Mouse (Mus musculus): ENCODE measurements around the gene Cfd. TPM values are rescaled to one million over a fixed set of nuclear protein-coding genes. Genes with fewer than 3 reads are reported as not detected.
A peak's percentile ranks its signal among the peaks of the same experiment; 100 is the strongest.

The Cfd gene
- total and polyA plus RNA-seq, 2 experiments from 2014 or later: not detected

DNA sequence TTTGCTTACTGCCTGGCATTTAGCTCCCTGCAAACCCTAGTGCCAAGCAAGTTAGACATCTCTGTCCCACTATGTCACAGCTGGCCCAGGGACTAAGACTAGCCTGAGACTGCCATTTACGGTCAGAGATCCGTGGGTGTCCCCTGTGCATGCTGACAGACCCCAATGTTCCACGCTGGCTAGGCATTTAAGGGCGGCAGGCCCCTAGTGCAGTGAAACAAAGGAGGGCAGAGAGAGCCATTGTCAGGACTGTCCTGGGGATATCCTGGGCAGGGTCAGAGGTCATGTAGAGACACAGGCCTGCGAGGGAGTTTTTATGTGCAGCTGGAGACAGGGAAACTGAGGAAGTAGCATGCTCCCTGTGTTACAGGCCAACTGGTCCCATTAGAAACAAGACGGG is 43.2 kb downstream of the Cfd start:
- Histone ChIP-seq H3K36me3 (replicated peaks; ENCODE audit: control insufficient read depth, insufficient read depth, low read length) (0 out of 2 replicates have a peak, but pooled peaks cover 7% of the 10 kb centered on the region), H3K27me3 (ENCODE audit: control insufficient read depth, insufficient read depth, low read length) (no peaks in the 10 kb centered on the region), H3K4me2 (ENCODE audit: low read depth, low read length) (no peak overlapping the region), H3K27ac (ENCODE audit: low read depth) (no peak overlapping the region), H3K4me1 (ENCODE audit: control insufficient read depth, insufficient read depth) (peaks cover 21% of the 10 kb centered on the region), H3K4me3 (ENCODE audit: low read depth, low read length) (no peak overlapping the region), H3K9ac (replicated peaks; ENCODE audit: low read depth, low read length) (no peak overlapping the region), H3K9me3 (replicated peaks; ENCODE audit: control insufficient read depth, low read length) (no peaks in the 10 kb centered on the region)
- 69% methylated on average over 6 of the region's 6 CpGs for WGBS
- no peak for DNase-seq (ENCODE audit: low spot score)
- TF ChIP-seq EP300 (IDR thresholded peaks at IDR 0.05; ENCODE audit: low read depth) (no peak), CTCF (IDR thresholded peaks at IDR 0.05; ENCODE audit: low read depth) (no peak)
- ATAC-seq (ENCODE audit: insufficient read depth, low read depth): no peak

DNA sequence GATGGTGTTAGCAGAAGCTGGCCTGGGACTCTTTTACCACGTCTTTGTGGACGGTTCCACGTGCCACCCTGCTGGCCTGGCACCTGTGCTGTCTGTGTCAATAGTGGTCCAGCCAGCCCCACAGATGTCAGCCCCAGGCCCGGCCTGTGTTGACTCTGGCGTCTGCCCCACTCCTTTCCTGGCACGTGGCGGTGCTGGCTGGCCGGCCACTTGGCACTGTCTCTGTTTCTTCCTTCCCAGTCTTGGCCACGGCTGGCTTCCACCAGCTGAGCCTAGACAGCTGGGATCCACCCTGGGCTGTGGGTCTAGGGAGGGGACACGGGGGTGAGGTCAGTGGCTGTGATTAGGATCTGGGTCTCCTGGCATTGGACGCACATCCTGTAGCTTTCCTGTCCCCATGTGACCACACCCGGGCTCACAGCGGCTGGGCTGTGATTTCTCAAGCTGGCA is 43.6 kb downstream of the Cfd start:
- no peaks in the 10 kb centered on the region for H3K9me3 ChIP-seq (replicated peaks; ENCODE audit: control insufficient read depth, low read length)
- peak overlapping the region; percentile 35; the same call in 1 of the 2 replicates for H3K27ac ChIP-seq (ENCODE audit: low read depth)
- no peak overlapping the region for H3K4me2 ChIP-seq (ENCODE audit: low read depth, low read length)
- no peak overlapping the region for H3K4me3 ChIP-seq (ENCODE audit: low read depth, low read length)
- no peaks in the 10 kb centered on the region for H3K27me3 ChIP-seq (ENCODE audit: control insufficient read depth, insufficient read depth, low read length)
- DNase-seq (ENCODE audit: low spot score): peak; percentile 59
- ATAC-seq (ENCODE audit: insufficient read depth, low read depth): peak; percentile 40
- H3K36me3 ChIP-seq (replicated peaks; ENCODE audit: control insufficient read depth, insufficient read depth, low read length): 0 out of 2 replicates have a peak, but pooled peaks cover 7% of the 10 kb centered on the region
- no peak overlapping the region for H3K9ac ChIP-seq (replicated peaks; ENCODE audit: low read depth, low read length)
- TF ChIP-seq CTCF (IDR thresholded peaks at IDR 0.05; ENCODE audit: low read depth) (no peak), EP300 (IDR thresholded peaks at IDR 0.05; ENCODE audit: low read depth) (peak; percentile 51; the same call in 1 of the 2 replicates)
- WGBS: 53% methylated on average over 13 of the region's 13 CpGs
- peaks cover 21% of the 10 kb centered on the region for H3K4me1 ChIP-seq (ENCODE audit: control insufficient read depth, insufficient read depth)

DNA sequence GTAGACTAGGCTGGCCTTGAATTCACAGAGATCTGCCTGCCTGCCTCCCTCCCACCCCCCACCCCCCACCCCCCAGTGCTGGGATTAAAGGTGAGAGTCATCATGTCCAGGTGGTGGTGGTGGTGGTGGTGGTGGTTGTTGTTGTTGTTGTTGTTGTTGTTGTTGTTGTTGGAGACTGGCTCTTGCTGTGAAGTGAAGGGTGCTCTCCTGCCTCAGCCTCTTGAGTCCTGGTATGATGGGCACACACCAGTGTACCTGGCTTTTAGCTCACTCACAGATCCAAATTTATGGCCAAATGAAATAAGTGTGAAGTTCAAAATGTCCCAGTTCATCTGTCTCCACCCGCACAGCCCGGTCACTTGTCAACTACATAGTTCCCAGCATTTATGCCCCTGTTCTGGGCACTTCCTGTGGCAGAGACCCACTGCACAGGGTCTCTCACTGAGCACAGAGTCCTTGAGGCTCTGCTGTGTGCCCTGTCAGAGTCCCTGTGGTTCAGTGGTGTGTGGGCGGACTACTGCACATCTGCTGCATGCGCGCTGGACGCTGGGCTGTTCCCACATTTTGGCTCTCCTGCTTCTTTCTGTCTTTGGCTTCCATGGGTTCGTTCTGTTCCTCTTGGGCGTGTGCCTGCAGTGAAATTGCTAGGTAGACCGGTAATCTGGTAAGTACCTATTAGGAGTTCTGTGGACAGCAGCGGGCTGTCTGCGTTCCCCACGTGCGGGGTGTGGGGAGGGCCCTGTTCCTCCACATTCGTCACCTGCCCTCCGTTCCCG is 44.3 kb downstream of the Cfd start:
- WGBS: 88% methylated on average over 16 of the region's 16 CpGs
- Histone ChIP-seq H3K9ac (replicated peaks; ENCODE audit: low read depth, low read length) (no peak overlapping the region), H3K9me3 (replicated peaks; ENCODE audit: control insufficient read depth, low read length) (no peaks in the 10 kb centered on the region), H3K36me3 (replicated peaks; ENCODE audit: control insufficient read depth, insufficient read depth, low read length) (0 out of 2 replicates have a peak, but pooled peaks cover 7% of the 10 kb centered on the region), H3K4me2 (ENCODE audit: low read depth, low read length) (no peak overlapping the region), H3K27ac (ENCODE audit: low read depth) (peak overlapping the region; percentile 35; the same call in 1 of the 2 replicates), H3K27me3 (ENCODE audit: control insufficient read depth, insufficient read depth, low read length) (no peaks in the 10 kb centered on the region), H3K4me1 (ENCODE audit: control insufficient read depth, insufficient read depth) (peaks cover 21% of the 10 kb centered on the region), H3K4me3 (ENCODE audit: low read depth, low read length) (no peak overlapping the region)
- no peak for TF ChIP-seq EP300 (IDR thresholded peaks at IDR 0.05; ENCODE audit: low read depth)
- no peak for TF ChIP-seq CTCF (IDR thresholded peaks at IDR 0.05; ENCODE audit: low read depth)
- DNase-seq (ENCODE audit: low spot score) (no peak), ATAC-seq (ENCODE audit: insufficient read depth, low read depth) (no peak)

DNA sequence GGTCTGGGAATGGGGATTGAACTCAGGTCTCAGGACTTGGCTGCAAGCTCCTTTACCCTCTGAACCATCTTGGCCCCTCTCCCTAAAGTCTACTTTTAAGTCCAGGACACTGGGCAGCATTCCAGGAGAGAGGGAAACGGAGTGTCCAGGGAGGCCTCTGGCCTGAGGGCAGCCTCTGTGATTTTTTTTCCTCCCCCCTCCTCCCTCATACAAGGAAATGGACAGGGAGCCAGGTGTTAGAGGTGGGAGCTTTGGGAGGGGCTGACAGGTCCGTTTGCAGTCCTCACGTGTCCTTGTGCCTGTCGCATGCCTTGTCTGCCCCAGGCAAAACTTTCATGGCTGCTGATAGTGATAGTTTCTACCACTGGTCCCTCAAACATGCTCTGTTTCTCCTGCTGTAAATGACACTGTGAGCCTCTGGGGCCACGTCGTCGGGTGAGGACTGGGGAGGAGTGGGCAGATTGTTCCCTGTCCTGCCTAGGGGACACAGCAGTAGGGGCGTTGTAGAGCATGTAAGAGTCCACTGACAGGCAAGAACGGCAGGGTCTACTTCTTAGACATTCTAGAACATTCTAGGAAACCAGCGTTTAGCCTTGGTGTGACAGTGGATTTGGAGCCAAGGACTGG is 45.7 kb downstream of the Cfd start:
- peak overlapping the region; percentile 58 for H3K27ac ChIP-seq (ENCODE audit: low read depth)
- WGBS: 21% methylated on average over 10 of the region's 10 CpGs
- peaks cover 32% of the 10 kb centered on the region for H3K4me1 ChIP-seq (ENCODE audit: control insufficient read depth, insufficient read depth)
- H3K4me2 ChIP-seq (ENCODE audit: low read depth, low read length): peak overlapping the region; percentile 55
- no peak for DNase-seq (ENCODE audit: low spot score)
- no peak for ATAC-seq (ENCODE audit: insufficient read depth, low read depth)
- no peak overlapping the region for H3K9ac ChIP-seq (replicated peaks; ENCODE audit: low read depth, low read length)
- no peaks in the 10 kb centered on the region for H3K27me3 ChIP-seq (ENCODE audit: control insufficient read depth, insufficient read depth, low read length)
- H3K9me3 ChIP-seq (replicated peaks; ENCODE audit: control insufficient read depth, low read length): no peaks in the 10 kb centered on the region
- TF ChIP-seq EP300 (IDR thresholded peaks at IDR 0.05; ENCODE audit: low read depth): no peak
- TF ChIP-seq CTCF (IDR thresholded peaks at IDR 0.05; ENCODE audit: low read depth): no peak
- peak overlapping the region; percentile 28; the same call in 1 of the 2 replicates for H3K4me3 ChIP-seq (ENCODE audit: low read depth, low read length)
- no peaks in the 10 kb centered on the region for H3K36me3 ChIP-seq (replicated peaks; ENCODE audit: control insufficient read depth, insufficient read depth, low read length)

DNA sequence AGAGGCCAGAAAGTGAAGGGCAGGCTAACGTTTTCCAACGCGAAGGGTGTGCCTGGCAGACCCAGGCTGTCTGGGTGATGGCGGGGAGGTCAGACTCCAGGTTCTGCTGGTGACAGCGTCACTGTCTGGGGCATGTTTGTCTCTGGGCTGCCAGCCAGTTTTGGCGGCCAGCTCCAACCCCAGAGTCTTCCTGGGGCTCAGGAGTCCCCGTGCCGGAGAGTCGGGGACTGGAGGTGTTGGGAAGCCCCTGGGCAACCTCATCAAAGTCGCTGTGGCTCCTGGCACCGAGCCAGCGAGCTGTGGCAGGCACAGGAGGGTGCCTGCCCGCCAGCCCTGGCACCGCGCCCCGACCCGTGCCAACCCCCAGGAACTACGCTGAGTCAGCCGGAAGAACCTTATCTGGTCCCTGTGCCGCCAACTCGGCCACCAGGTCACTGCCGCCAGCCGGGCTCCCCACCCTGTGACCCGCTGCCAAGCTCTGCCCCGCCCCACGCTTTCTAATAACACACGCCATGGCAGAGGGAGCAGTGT is 46.3 kb downstream of the Cfd start:
- DNase-seq (ENCODE audit: low spot score): peak; percentile 81
- H3K27me3 ChIP-seq (ENCODE audit: control insufficient read depth, insufficient read depth, low read length): no peaks in the 10 kb centered on the region
- H3K4me2 ChIP-seq (ENCODE audit: low read depth, low read length): peak overlapping the region; percentile 55
- peaks cover 32% of the 10 kb centered on the region for H3K4me1 ChIP-seq (ENCODE audit: control insufficient read depth, insufficient read depth)
- no peaks in the 10 kb centered on the region for H3K36me3 ChIP-seq (replicated peaks; ENCODE audit: control insufficient read depth, insufficient read depth, low read length)
- H3K27ac ChIP-seq (ENCODE audit: low read depth): peak overlapping the region; percentile 58
- TF ChIP-seq CTCF (IDR thresholded peaks at IDR 0.05; ENCODE audit: low read depth) (no peak), EP300 (IDR thresholded peaks at IDR 0.05; ENCODE audit: low read depth) (peak; percentile 94)
- peak overlapping the region; percentile 28 for H3K4me3 ChIP-seq (ENCODE audit: low read depth, low read length)
- H3K9me3 ChIP-seq (replicated peaks; ENCODE audit: control insufficient read depth, low read length): no peaks in the 10 kb centered on the region
- peak; percentile 84 for ATAC-seq (ENCODE audit: insufficient read depth, low read depth)
- WGBS: 13% methylated on average over 23 of the region's 27 CpGs
- no peak overlapping the region for H3K9ac ChIP-seq (replicated peaks; ENCODE audit: low read depth, low read length)

Data from heart, postnatal 0 days (tissue).